ENCODE assay signal across 8 mouse cellular contexts in the genomic region with DNA sequence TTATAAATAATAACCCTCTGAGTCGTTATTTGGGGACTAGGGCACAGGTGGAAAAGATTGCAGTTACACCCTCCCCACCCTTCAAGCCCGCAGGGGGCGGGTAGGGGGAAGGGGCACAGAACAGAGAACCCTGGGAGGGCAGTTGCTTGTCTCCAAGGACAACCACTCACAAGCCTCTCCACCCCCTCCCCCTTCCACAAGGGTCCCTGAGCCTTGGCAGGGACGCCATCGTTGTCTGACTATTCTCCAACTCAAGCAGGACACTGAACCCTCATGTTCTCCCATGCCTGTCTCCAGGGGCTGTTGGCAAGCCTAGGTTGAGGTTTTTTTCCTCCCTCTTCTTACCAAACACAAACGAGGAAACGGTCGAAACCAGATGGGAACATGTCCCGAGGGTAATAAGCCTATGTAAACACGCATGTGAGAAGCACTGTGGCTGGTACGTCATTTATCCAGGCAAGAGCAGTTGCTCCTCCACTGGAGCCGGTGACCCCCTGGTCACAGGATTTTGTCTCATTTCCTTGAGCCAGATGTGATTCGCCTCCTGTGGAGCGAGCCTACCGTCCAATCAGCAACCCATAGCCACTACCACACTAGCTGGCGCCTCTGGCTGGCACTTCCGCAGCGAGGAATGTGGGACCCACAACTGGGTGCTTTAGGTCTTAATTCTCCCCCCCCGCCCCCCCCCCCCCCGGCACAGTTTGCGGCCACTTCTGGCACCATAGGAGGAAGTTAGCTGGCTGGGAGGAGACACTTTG. TPM values are rescaled to one million over a fixed set of nuclear protein-coding genes. Genes with fewer than 3 reads are reported as not detected.
DNase-seq lines count a peak whose midpoint lies in the region; ATAC-seq and TF ChIP-seq lines count a peak whose summit lies in the region.

No protein-coding gene starts in this region.

- H3K9ac ChIP-seq in hindbrain, embryonic 11.5 days (ENCODE audit: low read depth, low read length), result no peak overlapping the region
- H3K9ac ChIP-seq in liver, embryonic 13.5 days, result no peak overlapping the region

- no peak overlapping the region for H3ac ChIP-seq in myocyte (ENCODE audit: control insufficient read depth, insufficient read length)

- no peak overlapping the region for H3K4me3 ChIP-seq in hindbrain, embryonic 11.5 days (ENCODE audit: low read depth, low read length)
- no peak overlapping the region for H3K4me3 ChIP-seq in liver, embryonic 13.5 days (replicated peaks)
- no peak overlapping the region for H3K4me3 ChIP-seq in myocyte

- H3K36me3 ChIP-seq in hindbrain, embryonic 11.5 days (ENCODE audit: control insufficient read depth, insufficient read depth, low read length), result no peaks in the 10 kb centered on the region
- H3K36me3 ChIP-seq in liver, embryonic 13.5 days, result peaks cover 7% of the 10 kb centered on the region
- H3K36me3 ChIP-seq in myocyte (ENCODE audit: control insufficient read depth, insufficient read depth), result no peaks in the 10 kb centered on the region

- 17% methylated on average over 18 of the region's 21 CpGs for WGBS in hindbrain, embryonic 11.5 days
- 15% methylated on average over 18 of the region's 21 CpGs for WGBS in liver, embryonic 13.5 days (ENCODE audit: insufficient replicate concordance)

- H3K4me2 ChIP-seq in hindbrain, embryonic 11.5 days (replicated peaks; ENCODE audit: low read depth, low read length), result peak overlapping the region; percentile 26; the same call in 1 of the 2 replicates
- H3K4me2 ChIP-seq in liver, embryonic 13.5 days, result peak overlapping the region; percentile 33
- peak overlapping the region; percentile 48 for H3K4me2 ChIP-seq in myocyte (ENCODE audit: low read depth)

- H3K79me2 ChIP-seq in myocyte (ENCODE audit: control insufficient read depth, insufficient read depth), result no peaks in the 10 kb centered on the region

- peaks cover 9% of the 10 kb centered on the region for H3K27me3 ChIP-seq in hindbrain, embryonic 11.5 days (ENCODE audit: control insufficient read depth, insufficient read depth, low read length)
- peaks cover 57% of the 10 kb centered on the region for H3K27me3 ChIP-seq in liver, embryonic 13.5 days
- H3K27me3 ChIP-seq in myocyte (ENCODE audit: control insufficient read depth, insufficient read depth, insufficient read length), result no peaks in the 10 kb centered on the region

- H3K27ac ChIP-seq in hindbrain, embryonic 11.5 days (ENCODE audit: low read depth, low read length), result peak overlapping the region; percentile 65
- H3K27ac ChIP-seq in liver, embryonic 13.5 days, result no peak overlapping the region

- DNase-seq in kidney, adult 18-20 months, result peak; percentile 41
- DNase-seq in kidney, adult 8-10 months, result no peak
- DNase-seq in hindbrain, embryonic 11.5 days (ENCODE audit: low spot score), result peak; percentile 68
- no peak for DNase-seq in liver, embryonic 13.5 days
- no peak for DNase-seq in right cerebral cortex, adult 2 months (ENCODE audit: low spot score in 2 of 2)
- no peak for DNase-seq in layer of hippocampus, adult 11-12 months (ENCODE audit: low spot score)
- no peak for DNase-seq in T-cell, adult 2 months (ENCODE audit: low spot score)

- no peaks in the 10 kb centered on the region for H3K9me3 ChIP-seq in hindbrain, embryonic 11.5 days (ENCODE audit: control insufficient read depth, low read length)
- H3K9me3 ChIP-seq in liver, embryonic 13.5 days (replicated peaks), result no peaks in the 10 kb centered on the region; the same call in 1 of the 2 replicates

- ATAC-seq in hindbrain, embryonic 11.5 days (ENCODE audit: low FRiP score), result peak; percentile 60; the same call in 1 of the 2 replicates
- no peak for ATAC-seq in liver, embryonic 13.5 days (ENCODE audit: low read depth)

- no peak for TF ChIP-seq POLR2A in myocyte (IDR thresholded peaks at IDR 0.05; ENCODE audit: insufficient read length, low read depth)

- peaks cover 17% of the 10 kb centered on the region; the same call in 1 of the 2 replicates for H3K4me1 ChIP-seq in hindbrain, embryonic 11.5 days (replicated peaks; ENCODE audit: control insufficient read depth, insufficient read depth, low read length)
- peaks cover 17% of the 10 kb centered on the region for H3K4me1 ChIP-seq in liver, embryonic 13.5 days (replicated peaks)

TF ChIP-seq in myocyte, 11 proteins besides CTCF, POLR2A, EP300 and RAD21:
- no peak for TF ChIP-seq MYOG (IDR thresholded peaks at IDR 0.05; ENCODE audit: control insufficient read depth in 1 of 3, insufficient read depth in 1 of 3, insufficient read length in 2 of 3, low read depth in 2 of 3)
- TF ChIP-seq MYOD1 (IDR thresholded peaks at IDR 0.05; ENCODE audit: control insufficient read depth in 1 of 3, insufficient read length in 2 of 3, low read depth in 2 of 3), result no peak
- no peak for TF ChIP-seq TCF3 (IDR thresholded peaks at IDR 0.05; ENCODE audit: insufficient read length, low read depth)
- no peak for TF ChIP-seq MAX (IDR thresholded peaks at IDR 0.05; ENCODE audit: low read depth)
- no peak for TF ChIP-seq USF1 (IDR thresholded peaks at IDR 0.05; ENCODE audit: low read depth)
- TF ChIP-seq E2F4 (IDR thresholded peaks at IDR 0.05; ENCODE audit: insufficient read depth), result no peak
- no peak for TF ChIP-seq SRF (IDR thresholded peaks at IDR 0.05; ENCODE audit: control insufficient read depth, insufficient read length, low read depth)
- TF ChIP-seq POLR2AphosphoS2 (IDR thresholded peaks at IDR 0.05; ENCODE audit: insufficient read length, low read depth), result no peak
- TF ChIP-seq REST (IDR thresholded peaks at IDR 0.05; ENCODE audit: insufficient read depth, insufficient read length), result no peak

RNA-seq across cellular contexts. Expression of gene Tmem200b, which starts 11.2 kb away (rescaled TPM):
- 0.60 and 0.67 TPM in 2 replicates for polyA plus RNA-seq in hindbrain, embryonic 11.5 days (2014; fragmentation: Nextera tagmentation; extraction: Ambion mirVana)
- polyA plus RNA-seq in liver, embryonic 13.5 days (2015; fragmentation: Nextera tagmentation; extraction: Ambion mirVana), result 0.15 and 0.25 TPM in 2 replicates
- polyA plus RNA-seq in myocyte (2012; fragmentation: generic; extraction: Trizol), result 0.76 TPM

RNA-seq across cellular contexts. Expression of gene Srsf4, which starts 37.0 kb away (rescaled TPM):
- polyA plus RNA-seq in hindbrain, embryonic 11.5 days (2014; fragmentation: Nextera tagmentation; extraction: Ambion mirVana), result 128 and 132 TPM in 2 replicates
- polyA plus RNA-seq in liver, embryonic 13.5 days (2015; fragmentation: Nextera tagmentation; extraction: Ambion mirVana), result 69.1 and 75.4 TPM in 2 replicates
- polyA plus RNA-seq in myocyte (2012; fragmentation: generic; extraction: Trizol), result 33.5 TPM

Comparison
In these comparisons a context has a peak if more than half of its experiments do, and no peak if none do; other contexts are left out.
1. DNase-seq: peak in kidney, adult 18-20 months (single experiment) and hindbrain, embryonic 11.5 days (single experiment); none in kidney, adult 8-10 months (0 of 2), liver, embryonic 13.5 days (single experiment), right cerebral cortex, adult 2 months (0 of 2), layer of hippocampus, adult 11-12 months (single experiment) and T-cell, adult 2 months (single experiment).
2. Peak in every context shown above with its lines, with median percentiles within 50 percentile points of each other: H3K4me2 ChIP-seq.